ENCODE assay signal across 16 mouse cellular contexts in genomic region chr7:73388866-73389265, GRCm38 (mm10). TPM values are rescaled to one million over a fixed set of nuclear protein-coding genes. Genes with fewer than 3 reads are reported as not detected.
DNase-seq lines count a peak whose midpoint lies in the region; TF ChIP-seq lines count a peak whose summit lies in the region.
"Had no signal": no experiment of that assay in that cellular context is flagged by ENCODE, and none has a peak within 500 bp of the region (broad histone marks: within the 10 kb centered on the region; RNA-seq: fewer than 3 reads in every experiment).

No protein-coding gene starts in this region.

- no peak for TF ChIP-seq POLR2A in CH12.LX (IDR thresholded peaks at IDR 0.05; ENCODE audit: low read depth, low read length)
- no peak for TF ChIP-seq POLR2A in cerebellum, adult 2 months (IDR thresholded peaks at IDR 0.05; ENCODE audit: borderline replicate concordance, insufficient read depth, low read length)

- no peaks in the 10 kb centered on the region for H3K36me3 ChIP-seq in CH12.LX (replicated peaks in 1 of 2; ENCODE audit: control insufficient read depth in 1 of 2, insufficient read depth in 1 of 2, low read length in 1 of 2)
- H3K36me3 ChIP-seq: liver, embryonic 12.5 days had no signal

- H3K79me2 ChIP-seq in CH12.LX (replicated peaks; ENCODE audit: control insufficient read depth, extremely low read depth, insufficient read depth, poor library complexity, severe bottlenecking): no peaks in the 10 kb centered on the region

- peak; percentile 34; the same call in 1 of the 2 replicates for TF ChIP-seq CTCF in gastrocnemius, adult 2 months (IDR thresholded peaks at IDR 0.05)
- TF ChIP-seq CTCF in layer of hippocampus, adult 2 months (conservative IDR thresholded peaks at IDR 0.05): peak; percentile 41
- TF ChIP-seq CTCF in CH12.LX (conservative IDR thresholded peaks at IDR 0.05 in 1 of 2, IDR thresholded peaks at IDR 0.05 in 1 of 2; ENCODE audit: low read depth in 2 of 2, low read length in 2 of 2): peak in 1 of 2 experiments; percentile 39; a peak in 2 of 4 replicates
- no peak for TF ChIP-seq CTCF in cerebellum, adult 2 months (IDR thresholded peaks at IDR 0.05; ENCODE audit: borderline replicate concordance, insufficient read depth, low read depth, low read length)

- peak; percentile 22 for TF ChIP-seq RAD21 in CH12.LX (IDR thresholded peaks at IDR 0.05; ENCODE audit: low read depth, low read length)

- peak overlapping the region; percentile 98 for H3K27ac ChIP-seq in gastrocnemius, adult 2 months
- H3K27ac ChIP-seq in layer of hippocampus, adult 2 months: no peak overlapping the region
- no peak overlapping the region for H3K27ac ChIP-seq in CH12.LX (ENCODE audit: insufficient read depth, low read depth)
- no peak overlapping the region for H3K27ac ChIP-seq in cerebellum, adult 2 months (ENCODE audit: insufficient read depth, low read length)
- H3K27ac ChIP-seq: left cerebral cortex, adult 2 months; liver, embryonic 12.5 days had no signal

- no peak overlapping the region for H3K9ac ChIP-seq in CH12.LX (ENCODE audit: insufficient read depth, low read depth)
- H3K9ac ChIP-seq: liver, embryonic 12.5 days had no signal

- TF ChIP-seq EP300 in CH12.LX (IDR thresholded peaks at IDR 0.05; ENCODE audit: low read length): no peak

- WGBS in cerebellum, adult 2 months: 91% methylated on average over 2 of the region's 2 CpGs

- dilution Hi-C loops in CH12.LX (cut with MboI; ENCODE audit: extremely low pct_ligation_motif_present, extremely low pct_unique_long_range_greater_than_20kb, low sequenced_read_pairs): no loop called here

- in situ Hi-C loops in CH12.LX (cut with MboI; ENCODE audit: low pct_ligation_motif_present, low pct_unique_long_range_greater_than_20kb, low sequenced_read_pairs): loop anchor here (25.0 kb wide), 1 partner anchor 1002 kb away; no protein-coding TSS in a partner anchor

- no peaks in the 10 kb centered on the region for H3K9me3 ChIP-seq in CH12.LX (replicated peaks; ENCODE audit: low read length)
- H3K9me3 ChIP-seq: liver, embryonic 12.5 days had no signal

- intact Hi-C loops in gastrocnemius, adult 2 months (cut with DNase I): no loop called here

- no peak overlapping the region; the same call in 1 of the 2 replicates for H3K4me3 ChIP-seq in gastrocnemius, adult 2 months
- H3K4me3 ChIP-seq in layer of hippocampus, adult 2 months: no peak overlapping the region
- H3K4me3 ChIP-seq in CH12.LX (replicated peaks in 1 of 3; ENCODE audit: low read depth in 2 of 3, low read length in 2 of 3, poor library complexity in 1 of 3): no peak overlapping the region
- no peak overlapping the region for H3K4me3 ChIP-seq in cerebellum, adult 2 months (replicated peaks; ENCODE audit: insufficient read depth, low read depth, low read length)
- H3K4me3 ChIP-seq: left cerebral cortex, adult 2 months; liver, embryonic 12.5 days had no signal

- DNase-seq in gastrocnemius, adult 2 months: no peak
- no peak for DNase-seq in gastrocnemius, postnatal 4 days (ENCODE audit: low spot score in 2 of 2)
- DNase-seq in layer of hippocampus, adult 2 months (ENCODE audit: low spot score in 2 of 2): no peak
- DNase-seq in layer of hippocampus, postnatal 36 days: no peak
- DNase-seq in CH12.LX (ENCODE audit: extremely low read depth): no peak
- peak; percentile 47 for DNase-seq in ZHBTc4 (ENCODE audit: low read depth, low spot score)
- DNase-seq in ovary, postnatal 10 days (ENCODE audit: low spot score): no peak
- no peak for DNase-seq in cerebellum, adult 2 months
- DNase-seq: B cell, adult 2 months; cerebellum, postnatal 10 days; gastrocnemius, postnatal 14 days; lung, postnatal 14 days; right cerebral cortex, postnatal 25 days; thymus, postnatal 36 days had no signal

- H3K4me1 ChIP-seq in CH12.LX (ENCODE audit: control insufficient read depth in 1 of 2, insufficient read depth in 2 of 2): peaks cover 4 to 47% of the 10 kb centered on the region in 2 experiments
- peaks cover 3% of the 10 kb centered on the region; the same call in 1 of the 2 replicates for H3K4me1 ChIP-seq in cerebellum, adult 2 months (ENCODE audit: control insufficient read depth, insufficient read depth, low read length)
- H3K4me1 ChIP-seq: liver, embryonic 12.5 days had no signal

- peaks cover 20% of the 10 kb centered on the region for H3K27me3 ChIP-seq in CH12.LX (replicated peaks)
- H3K27me3 ChIP-seq in cerebellum, adult 2 months (ENCODE audit: control insufficient read depth, insufficient read depth, low read length): no peaks in the 10 kb centered on the region

- no peak overlapping the region for H3K4me2 ChIP-seq in CH12.LX (ENCODE audit: insufficient read depth, low read depth, poor library complexity, severe bottlenecking)
- H3K4me2 ChIP-seq: liver, embryonic 12.5 days had no signal

TF ChIP-seq in CH12.LX, 34 proteins besides CTCF, POLR2A, EP300 and RAD21:
- TF ChIP-seq MAX (IDR thresholded peaks at IDR 0.05; ENCODE audit: low read length) (0 out of 2 replicates have a peak, but pooled peaks have one; percentile 11), HCFC1 (IDR thresholded peaks at IDR 0.05; ENCODE audit: low read depth, low read length) (no peak)

RNA-seq across cellular contexts. Expression of gene Rgma, which starts 13.6 kb away (rescaled TPM):
- total RNA-seq in gastrocnemius, adult 2 months (2021): 10 to 100 TPM; 46.1 to 52.4 TPM
- total RNA-seq in gastrocnemius, postnatal 4 days (2021): 10 to 100 TPM; 94.6 to 97.6 TPM
- total RNA-seq in layer of hippocampus, adult 2 months (2021): 10 to 100 TPM; 45.9 to 53.2 TPM
- total RNA-seq in layer of hippocampus, postnatal 36 days (2021): 10 to 100 TPM; 44.1 to 48.8 TPM
- total RNA-seq in CH12.LX (2012; rRNA removed) (0.04 TPM in 1 of 2 replicates, not detected in the other), CH12.LX (2014; rRNA removed) (not detected in 2 replicates)
- polyA plus RNA-seq in CH12.LX (2012; ENCODE audit: insufficient read length, low read depth): 0.07 TPM in 1 of 2 replicates, not detected in the other
- polyA plus RNA-seq in cerebellum, adult 2 months (2012; rRNA removed): 33.5 and 33.6 TPM in 2 replicates

Comparison
In these comparisons a context has a peak if more than half of its experiments do, and no peak if none do; other contexts are left out.
1. RNA of gene Rgma, which starts 13.6 kb away (total RNA-seq): 94.6 to 97.6 TPM in gastrocnemius, postnatal 4 days, 45.9 to 53.2 TPM in layer of hippocampus, adult 2 months, 46.1 to 52.4 TPM in gastrocnemius, adult 2 months and 44.1 to 48.8 TPM in layer of hippocampus, postnatal 36 days; 0.04 TPM in CH12.LX; every median in the first group is over 10 times any median in the second.